Mouse (Mus musculus) hindbrain, embryonic 11.5 days (tissue): ENCODE measurements around the gene Hist1h1b. TPM values are rescaled to one million over a fixed set of nuclear protein-coding genes. Genes with fewer than 3 reads are reported as not detected.
"Not testable (repeated sequence)": the region's sequence is repeated elsewhere in the genome, so short reads cannot be mapped to it uniquely, and the experiment has no call there.

Experiments used
- ATAC-seq: fragments of 200-750 bp; cut with Nextera tagmentation; 2 replicates; pipeline ENCODE4 v1.8.0; 2017; ENCODE audit warnings: mild to moderate bottlenecking, moderate TSS enrichment, moderate library complexity; ENCODE audit not compliant: low FRiP score
- DNase-seq: peaks from one replicate; pipeline ENCODE4 v3.0.0-alpha.2; 2015; ENCODE audit warnings: low spot score
- H3K27ac ChIP-seq: fragments of 300-500 bp; sonication (generic); 2 replicates; pipeline ENCODE4 v1.5.1; 2014; ENCODE audit warnings: mild to moderate bottlenecking, low read depth, low read length
- H3K27me3 ChIP-seq: fragments of 300-500 bp; sonication (generic); 2 replicates; pipeline ENCODE4 v1.6.1; 2014; ENCODE audit warnings: mild to moderate bottlenecking, low read length, moderate library complexity, mixed read lengths; ENCODE audit not compliant: control insufficient read depth, insufficient read depth
- H3K36me3 ChIP-seq: fragments of 300-500 bp; sonication (generic); 2 replicates; pipeline ENCODE4 v1.6.1; 2014; ENCODE audit warnings: mild to moderate bottlenecking, low read length, moderate library complexity, mixed read lengths; ENCODE audit not compliant: control insufficient read depth, insufficient read depth
- H3K4me1 ChIP-seq: fragments of 300-500 bp; sonication (generic); replicated peaks from 2 replicates; pipeline ENCODE4 v1.6.1; 2014; ENCODE audit warnings: low read length, mixed read lengths; ENCODE audit not compliant: control insufficient read depth, insufficient read depth
- H3K4me2 ChIP-seq: fragments of 300-500 bp; sonication (generic); replicated peaks from 2 replicates; pipeline ENCODE4 v1.6.1; 2014; ENCODE audit warnings: mild to moderate bottlenecking, low read depth, low read length
- H3K4me3 ChIP-seq: fragments of 300-500 bp; sonication (generic); 2 replicates; pipeline ENCODE4 v1.5.1; 2014; ENCODE audit warnings: low read depth, low read length
- H3K9ac ChIP-seq: fragments of 300-500 bp; sonication (generic); 2 replicates; pipeline ENCODE4 v1.6.1; 2014; ENCODE audit warnings: low read depth, low read length
- H3K9me3 ChIP-seq: fragments of 300-500 bp; sonication (generic); 2 replicates; pipeline ENCODE4 v1.6.1; 2016; ENCODE audit warnings: low read length; ENCODE audit not compliant: control insufficient read depth
- WGBS: fragments of 180-500 bp; shearing (Covaris S2); extraction: QIAGEN DNeasy Blood & Tissue Kit; methylation state at CpG from one replicate; pipeline ENCODE4 v1.1.7; 2014; 5-methylcytosine and 5-hydroxymethylcytosine counted together
- polyA plus RNA-seq: library from polyadenylated mRNA; unstranded; fragments of >200 nt; fragmentation: Nextera tagmentation; extraction: Ambion mirVana; gene quantifications from 2 replicates; pipeline ENCODE4 v1.2.1, GENCODE M21; 2014

Gene Hist1h1b
- polyA plus RNA-seq, 1 experiment from 2014 or later = 19.1 TPM

GRCm38 (mm10) chr13:21797163-21797562 lies 16.7 kb upstream of the Hist1h1b start:
- H3K36me3 ChIP-seq, H3K4me2 ChIP-seq, H3K27ac ChIP-seq, H3K27me3 ChIP-seq, ATAC-seq, DNase-seq, H3K4me3 ChIP-seq, H3K4me1 ChIP-seq, H3K9me3 ChIP-seq, H3K9ac ChIP-seq: not testable (repeated sequence)

- no peak overlapping the region for H3K4me2 ChIP-seq
- ATAC-seq = no peak
- H3K27me3 ChIP-seq = no peaks in the 10 kb centered on the region
- no peak for DNase-seq
- no peaks in the 10 kb centered on the region for H3K9me3 ChIP-seq
- no peak overlapping the region for H3K9ac ChIP-seq
- H3K4me1 ChIP-seq = no peaks in the 10 kb centered on the region
- H3K27ac ChIP-seq = no peak overlapping the region
- no peak overlapping the region for H3K4me3 ChIP-seq
- WGBS = 90% methylated on average over 7 of the region's 7 CpGs
- no peaks in the 10 kb centered on the region for H3K36me3 ChIP-seq
Observed at GRCm38 (mm10) chr13:21795584-21795983, 15.2 kb upstream of the Hist1h1b start.

- WGBS = 8% methylated on average over 17 of the region's 18 CpGs
- Histone ChIP-seq H3K4me2 (peak overlapping the region; percentile 19; the same call in 1 of the 2 replicates), H3K4me1 (0 out of 2 replicates have a peak, but pooled peaks cover 5% of the 10 kb centered on the region), H3K27me3 (no peaks in the 10 kb centered on the region), H3K27ac (0 out of 2 replicates have a peak overlapping the region, but pooled peaks have one; percentile 33), H3K36me3 (no peaks in the 10 kb centered on the region), H3K9me3 (no peaks in the 10 kb centered on the region), H3K9ac (peak overlapping the region; percentile 31; the same call in 1 of the 2 replicates), H3K4me3 (no peak overlapping the region)
- ATAC-seq (no peak), DNase-seq (peak; percentile 38)
Observed at GRCm38 (mm10) chr13:21790601-21791283, 10.3 kb upstream of the Hist1h1b start.

GRCm38 (mm10) chr13:21789925-21790324 lies 9.5 kb upstream of the Hist1h1b start:
- DNase-seq (no peak), ATAC-seq (no peak)
- Histone ChIP-seq H3K9ac (no peak overlapping the region), H3K4me2 (no peak overlapping the region), H3K4me3 (no peak overlapping the region), H3K27me3 (no peaks in the 10 kb centered on the region), H3K9me3 (no peaks in the 10 kb centered on the region), H3K36me3 (no peaks in the 10 kb centered on the region), H3K4me1 (0 out of 2 replicates have a peak, but pooled peaks cover 5% of the 10 kb centered on the region), H3K27ac (no peak overlapping the region)
- 62% methylated on average over 6 of the region's 6 CpGs for WGBS

GRCm38 (mm10) chr13:21787760-21788593 lies 7.6 kb upstream of the Hist1h1b start:
- ATAC-seq (peak; percentile 53), DNase-seq (peak; percentile 44)
- no peaks in the 10 kb centered on the region for H3K27me3 ChIP-seq
- 19% methylated on average over 10 of the region's 21 CpGs for WGBS
- peak overlapping the region; percentile 33 for H3K4me2 ChIP-seq
- H3K27ac ChIP-seq = peak overlapping the region; percentile 74
- no peaks in the 10 kb centered on the region for H3K9me3 ChIP-seq
- H3K36me3 ChIP-seq = no peaks in the 10 kb centered on the region
- 0 out of 2 replicates have a peak, but pooled peaks cover 5% of the 10 kb centered on the region for H3K4me1 ChIP-seq
- peak overlapping the region; percentile 20; the same call in 1 of the 2 replicates for H3K4me3 ChIP-seq
- peak overlapping the region; percentile 31 for H3K9ac ChIP-seq

- Histone ChIP-seq H3K9ac (peak within 1 kb of the TSS; percentile 53), H3K4me3 (peak within 1 kb of the TSS; percentile 30), H3K27ac (peak within 1 kb of the TSS; percentile 84), H3K4me2 (peak within 1 kb of the TSS; percentile 45)
- not testable (repeated sequence) for H3K9me3 ChIP-seq, H3K27me3 ChIP-seq, H3K36me3 ChIP-seq, H3K4me1 ChIP-seq
- WGBS = under 1% methylated on average over 36 of the region's 63 CpGs
- ATAC-seq (peak; percentile 96), DNase-seq (peak; percentile 91)
Observed at GRCm38 (mm10) chr13:21786899-21787629, 6.6 kb upstream of the Hist1h1b start, which contains the start of the genes Hist1h2an and Hist1h2bp. Gene Hist1h2an, minus strand, starts transcription at chr13:21787218. Gene Hist1h2bp, plus strand, starts transcription at chr13:21787461.

- Histone ChIP-seq H3K9me3 (no peaks in the 10 kb centered on the region), H3K4me2 (peak overlapping the region; percentile 45), H3K36me3 (no peaks in the 10 kb centered on the region), H3K27me3 (no peaks in the 10 kb centered on the region), H3K4me3 (peak overlapping the region; percentile 30), H3K4me1 (0 out of 2 replicates have a peak, but pooled peaks cover 5% of the 10 kb centered on the region), H3K9ac (peak overlapping the region; percentile 53; the same call in 1 of the 2 replicates), H3K27ac (peak overlapping the region; percentile 84)
- ATAC-seq (no peak), DNase-seq (peak; percentile 51)
- 6% methylated on average over 8 of the region's 8 CpGs for WGBS
Observed at GRCm38 (mm10) chr13:21786189-21786898, 5.9 kb upstream of the Hist1h1b start.

GRCm38 (mm10) chr13:21784311-21784710 lies 3.9 kb upstream of the Hist1h1b start:
- no peaks in the 10 kb centered on the region for H3K36me3 ChIP-seq
- H3K4me1 ChIP-seq = 0 out of 2 replicates have a peak, but pooled peaks cover 5% of the 10 kb centered on the region

More at GRCm38 (mm10) chr13:21784311-21784710, 3.9 kb upstream of the Hist1h1b start:
- Histone ChIP-seq H3K4me3 (no peak overlapping the region), H3K27me3 (no peaks in the 10 kb centered on the region), H3K9me3 (no peaks in the 10 kb centered on the region), H3K9ac (peak overlapping the region; percentile 35; the same call in 1 of the 2 replicates), H3K27ac (peak overlapping the region; percentile 77), H3K4me2 (peak overlapping the region; percentile 65)
- WGBS = 22% methylated on average over 6 of the region's 6 CpGs
- DNase-seq (peak; percentile 22), ATAC-seq (no peak)
